Mouse (Mus musculus) cortical plate, adult 2 months (tissue): ENCODE measurements at regions not wholly inside any gene's neighbourhood (a gene's known extent, or its start where the extent isn't known, plus 50 kb on each side); places are given as distances from the start of the nearest gene placed in this dataset.

Experiments used
- H3K27ac ChIP-seq: fragments of 200-500 bp; 2 replicates; pipeline ENCODE4 v1.5.1; 2012; ENCODE audit warnings: low read length, control low read depth, inconsistent platforms; ENCODE audit not compliant: insufficient read depth
- H3K4me1 ChIP-seq: fragments of 200-500 bp; 2 replicates; pipeline ENCODE4 v1.6.1; 2011; ENCODE audit warnings: low read length; ENCODE audit not compliant: control insufficient read depth, insufficient read depth
- H3K4me3 ChIP-seq: fragments of 200-500 bp; 2 replicates; pipeline ENCODE4 v1.5.1; 2011; ENCODE audit warnings: mild to moderate bottlenecking, low read length, control low read depth; ENCODE audit not compliant: insufficient read depth
- CTCF ChIP-seq: fragments of 200-500 bp; IDR thresholded peaks from 2 replicates; pipeline ENCODE4 v1.5.1; 2011; ENCODE audit warnings: mild to moderate bottlenecking, control low read depth, low read length; ENCODE audit not compliant: insufficient read depth; ENCODE audit errors: extremely low read depth
- POLR2A ChIP-seq: fragments of 200-500 bp; IDR thresholded peaks from 2 replicates; pipeline ENCODE4 v1.6.1; 2011; ENCODE audit warnings: mild to moderate bottlenecking, low read length, control low read depth; ENCODE audit not compliant: insufficient read depth; ENCODE audit errors: extremely low read depth

GRCm38 (mm10) chr3:150752787-150753186 is 684.9 kb upstream of the Adgrl4 start:
- H3K4me3 ChIP-seq, result no peak overlapping the region
- no peak overlapping the region for H3K27ac ChIP-seq
- H3K4me1 ChIP-seq, result no peaks in the 10 kb centered on the region
- TF ChIP-seq CTCF (no peak), POLR2A (no peak)

GRCm38 (mm10) chr3:150759854-150760253 is 677.8 kb upstream of the Adgrl4 start:
- Histone ChIP-seq H3K27ac (no peak overlapping the region), H3K4me3 (no peak overlapping the region), H3K4me1 (no peaks in the 10 kb centered on the region)
- TF ChIP-seq CTCF (no peak), POLR2A (no peak)

GRCm38 (mm10) chr3:150784576-150784975 is 653.1 kb upstream of the Adgrl4 start:
- TF ChIP-seq CTCF, result no peak
- no peak for TF ChIP-seq POLR2A
- no peak overlapping the region for H3K4me3 ChIP-seq
- H3K4me1 ChIP-seq, result no peaks in the 10 kb centered on the region
- no peak overlapping the region for H3K27ac ChIP-seq

DNA sequence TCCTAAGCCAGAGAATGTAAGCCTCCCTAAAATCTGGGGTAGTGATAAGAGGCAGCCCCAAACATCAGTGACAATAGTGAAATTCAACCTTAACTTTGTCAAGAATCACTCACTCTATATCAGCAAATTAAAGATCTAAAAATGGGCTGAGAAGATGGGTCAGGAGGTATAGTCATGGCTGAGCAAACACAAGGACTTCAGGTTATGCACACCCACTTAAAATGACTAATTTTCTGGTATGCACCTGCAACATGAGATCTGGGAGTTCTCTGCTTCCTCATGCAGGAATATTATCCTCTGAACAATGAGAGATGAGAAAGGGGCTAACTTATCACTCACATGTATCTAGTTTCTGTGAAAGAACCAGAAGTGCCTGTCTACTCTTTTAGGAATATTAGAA is 619.9 kb upstream of the Adgrl4 start:
- Histone ChIP-seq H3K27ac (no peak overlapping the region), H3K4me1 (no peaks in the 10 kb centered on the region), H3K4me3 (no peak overlapping the region)
- TF ChIP-seq POLR2A (no peak), CTCF (no peak)

DNA sequence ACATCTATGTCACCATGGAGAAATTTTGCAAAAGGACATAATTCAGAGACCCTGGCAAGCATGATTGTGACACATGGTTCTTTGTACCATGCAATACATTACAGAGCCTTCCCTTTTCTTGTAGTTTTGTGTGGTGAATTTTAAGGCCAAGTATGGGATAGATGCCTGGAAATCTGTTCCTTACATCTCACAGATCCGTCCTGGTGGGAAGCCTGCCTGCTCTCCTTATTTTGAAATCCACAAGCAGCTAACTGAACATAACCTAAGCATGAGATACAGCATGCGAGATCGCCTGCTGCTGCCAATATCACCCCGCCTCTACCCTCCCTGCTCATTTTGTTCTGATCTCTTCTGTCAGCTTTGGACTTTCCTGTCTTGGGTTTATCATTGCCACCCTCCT is 618.3 kb upstream of the Adgrl4 start:
- H3K4me1 ChIP-seq, result no peaks in the 10 kb centered on the region
- TF ChIP-seq POLR2A (no peak), CTCF (no peak)
- no peak overlapping the region for H3K4me3 ChIP-seq
- H3K27ac ChIP-seq, result no peak overlapping the region

DNA sequence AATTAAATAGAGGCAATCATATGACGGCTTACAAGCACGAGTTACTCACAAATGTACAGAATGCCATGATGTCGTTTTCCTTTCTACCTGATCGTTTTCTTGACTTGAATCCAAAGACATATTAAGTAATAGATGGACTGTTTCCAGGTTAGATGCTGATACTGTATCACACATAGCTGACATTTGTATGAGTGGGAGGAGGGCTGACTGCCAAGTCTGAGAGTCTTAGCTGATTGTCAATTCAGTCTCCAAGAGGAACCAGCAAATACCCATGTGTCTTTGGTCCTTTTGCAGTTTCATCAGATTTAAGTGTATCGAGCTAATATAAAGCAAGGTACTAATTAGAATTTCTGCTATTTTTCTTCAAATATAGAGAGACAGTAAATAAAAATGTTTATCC is 617.6 kb upstream of the Adgrl4 start:
- no peaks in the 10 kb centered on the region for H3K4me1 ChIP-seq
- H3K27ac ChIP-seq, result no peak overlapping the region
- TF ChIP-seq POLR2A (no peak), CTCF (no peak)
- no peak overlapping the region for H3K4me3 ChIP-seq

DNA sequence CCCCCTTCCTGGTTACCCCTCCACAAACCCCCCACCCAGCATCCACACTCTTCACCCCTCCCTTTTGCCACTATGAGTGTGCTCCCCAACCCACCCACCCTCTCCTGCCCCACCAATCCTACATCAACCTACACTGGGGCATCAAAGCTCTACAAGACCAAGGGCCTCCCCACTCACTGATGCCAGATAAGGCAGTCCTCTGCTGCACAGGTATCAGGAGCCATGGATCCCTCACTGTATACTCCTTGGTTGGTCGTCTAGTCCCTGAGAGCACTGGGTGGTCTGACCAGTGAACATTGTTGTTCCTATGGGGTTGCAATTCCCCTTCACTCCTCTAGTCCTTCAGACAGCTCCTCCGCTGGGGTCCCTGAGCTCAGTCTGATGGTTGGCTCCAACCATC is 591.7 kb upstream of the Adgrl4 start:
- no peak for TF ChIP-seq CTCF
- no peak for TF ChIP-seq POLR2A
- H3K4me3 ChIP-seq, result no peak overlapping the region
- no peaks in the 10 kb centered on the region for H3K4me1 ChIP-seq
- no peak overlapping the region for H3K27ac ChIP-seq

GRCm38 (mm10) chr3:150852107-150852506 is 585.6 kb upstream of the Adgrl4 start:
- TF ChIP-seq CTCF, result no peak
- no peak for TF ChIP-seq POLR2A
- Histone ChIP-seq H3K4me3 (no peak overlapping the region), H3K27ac (no peak overlapping the region), H3K4me1 (no peaks in the 10 kb centered on the region)

GRCm38 (mm10) chr3:150896668-150897067 is 541.0 kb upstream of the Adgrl4 start:
- TF ChIP-seq CTCF, result no peak
- no peak for TF ChIP-seq POLR2A
- no peaks in the 10 kb centered on the region for H3K4me1 ChIP-seq
- no peak overlapping the region for H3K27ac ChIP-seq
- H3K4me3 ChIP-seq, result no peak overlapping the region

DNA sequence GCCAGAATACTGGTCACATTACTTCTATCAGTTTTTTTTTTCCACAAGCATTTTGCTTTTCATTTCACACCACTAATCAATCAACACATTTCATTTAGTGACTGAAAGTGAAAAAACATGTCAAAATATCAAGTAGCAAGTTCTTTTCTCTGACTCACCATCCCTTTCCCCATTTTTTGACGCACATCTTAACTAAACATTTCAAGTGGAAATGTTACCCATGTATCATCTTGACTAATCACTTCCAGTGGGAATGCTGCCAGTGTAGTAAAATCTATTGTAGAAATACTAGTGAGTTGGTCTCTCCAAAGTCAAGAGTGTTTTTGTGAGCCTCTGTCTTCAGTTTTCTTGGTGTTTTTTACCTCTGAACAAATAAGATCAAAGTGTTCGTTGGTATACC is 527.6 kb upstream of the Adgrl4 start:
- no peak for TF ChIP-seq CTCF
- TF ChIP-seq POLR2A, result no peak

DNA sequence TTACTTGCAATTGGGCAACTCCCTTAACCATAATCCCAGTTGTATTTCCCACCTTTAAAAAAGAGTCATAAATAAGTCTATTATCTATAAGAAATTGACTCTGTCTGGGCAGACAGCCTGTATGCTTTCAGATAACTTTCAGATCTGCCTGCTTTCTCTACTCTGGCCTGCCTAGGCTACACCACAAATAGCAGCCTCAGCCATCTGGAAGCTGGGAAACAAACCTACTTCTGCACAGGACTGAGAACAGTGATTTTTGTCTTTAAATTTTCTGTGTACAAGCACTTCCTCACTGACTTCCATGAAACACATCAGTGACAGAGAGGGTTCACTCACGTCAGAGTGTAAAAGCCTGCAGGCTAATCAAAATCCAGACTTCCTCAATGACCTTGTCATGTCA is 482.8 kb upstream of the Adgrl4 start:
- H3K4me3 ChIP-seq, result no peak overlapping the region
- TF ChIP-seq CTCF (no peak), POLR2A (no peak)
- no peaks in the 10 kb centered on the region for H3K4me1 ChIP-seq
- H3K27ac ChIP-seq, result no peak overlapping the region

More for the DNA sequence above, 527.6 kb upstream of the Adgrl4 start:
- Histone ChIP-seq H3K4me1 (no peaks in the 10 kb centered on the region), H3K4me3 (no peak overlapping the region), H3K27ac (no peak overlapping the region)
